Mouse (Mus musculus): ENCODE measurements at regions not wholly inside any gene's neighbourhood (a gene's known extent, or its start where the extent isn't known, plus 50 kb on each side); places are given as distances from the start of the nearest gene placed in this dataset.
A peak's percentile ranks its signal among the peaks of the same experiment; 100 is the strongest.

GRCm38 (mm10) chr11:64230071-64230470 is 150.8 kb upstream of the Cox10 start:
- no peak for DNase-seq (ENCODE audit: low read depth, low spot score)

- no peak for DNase-seq (ENCODE audit: low read depth, low spot score)
These were observed 141.6 kb upstream of the Cox10 start for GRCm38 (mm10) chr11:64220888-64221287.

GRCm38 (mm10) chr11:64217181-64217580 is 137.9 kb upstream of the Cox10 start:
- no peak for DNase-seq (ENCODE audit: low read depth, low spot score)

GRCm38 (mm10) chr11:64210916-64211315 is 131.6 kb upstream of the Cox10 start:
- no peak for DNase-seq (ENCODE audit: low read depth, low spot score)

GRCm38 (mm10) chr11:64208306-64208705 is 129.0 kb upstream of the Cox10 start:
- DNase-seq (ENCODE audit: low read depth, low spot score) = no peak

GRCm38 (mm10) chr11:64207358-64207864 is 128.1 kb upstream of the Cox10 start:
- no peak for DNase-seq (ENCODE audit: low read depth, low spot score)

GRCm38 (mm10) chr11:64206155-64206554 is 126.9 kb upstream of the Cox10 start:
- no peak for DNase-seq (ENCODE audit: low read depth, low spot score)

- no peak for DNase-seq (ENCODE audit: low read depth, low spot score)
These were observed 125.8 kb upstream of the Cox10 start for GRCm38 (mm10) chr11:64205069-64205468.

- DNase-seq (ENCODE audit: low read depth, low spot score) = no peak
These were observed 125.0 kb upstream of the Cox10 start for GRCm38 (mm10) chr11:64204305-64204704.

- DNase-seq (ENCODE audit: low read depth, low spot score) = no peak
These were observed 121.6 kb upstream of the Cox10 start for GRCm38 (mm10) chr11:64200874-64201273.

- DNase-seq (ENCODE audit: low read depth, low spot score) = no peak
These were observed 116.0 kb upstream of the Cox10 start for GRCm38 (mm10) chr11:64195272-64195671.

GRCm38 (mm10) chr11:64188701-64189100 is 109.4 kb upstream of the Cox10 start:
- DNase-seq (ENCODE audit: low read depth, low spot score) = no peak

GRCm38 (mm10) chr11:64187488-64188444 is 108.5 kb upstream of the Cox10 start:
- no peak for DNase-seq (ENCODE audit: low read depth, low spot score)

- DNase-seq (ENCODE audit: low read depth, low spot score) = no peak
These were observed 107.7 kb upstream of the Cox10 start for GRCm38 (mm10) chr11:64187007-64187406.

GRCm38 (mm10) chr11:64186590-64186989 is 107.3 kb upstream of the Cox10 start:
- DNase-seq (ENCODE audit: low read depth, low spot score) = no peak

GRCm38 (mm10) chr11:64180036-64180435 is 100.8 kb upstream of the Cox10 start:
- DNase-seq (ENCODE audit: low read depth, low spot score) = no peak

- DNase-seq (ENCODE audit: low read depth, low spot score) = peak; percentile 5
These were observed 94.3 kb upstream of the Cox10 start for GRCm38 (mm10) chr11:64173421-64174062.

GRCm38 (mm10) chr11:64172926-64173325 is 93.7 kb upstream of the Cox10 start:
- DNase-seq (ENCODE audit: low read depth, low spot score) = no peak

GRCm38 (mm10) chr11:64168626-64169025 is 89.4 kb upstream of the Cox10 start:
- peak; percentile 22 for DNase-seq (ENCODE audit: low read depth, low spot score)

GRCm38 (mm10) chr11:64164796-64165195 is 85.5 kb upstream of the Cox10 start:
- no peak for DNase-seq (ENCODE audit: low read depth, low spot score)

- no peak for DNase-seq (ENCODE audit: low read depth, low spot score)
These were observed 79.0 kb upstream of the Cox10 start for GRCm38 (mm10) chr11:64158281-64158680.

GRCm38 (mm10) chr11:64156640-64157039 is 77.4 kb upstream of the Cox10 start:
- no peak for DNase-seq (ENCODE audit: low read depth, low spot score)

GRCm38 (mm10) chr11:64139483-64139882 is 60.2 kb upstream of the Cox10 start:
- no peak for DNase-seq (ENCODE audit: low read depth, low spot score)

Measured in skeletal muscle tissue, adult 2 months (tissue).